Mouse (Mus musculus) embryonic facial prominence, embryonic 14.5 days (tissue): ENCODE measurements around the gene Pex7. TPM values are rescaled to one million over a fixed set of nuclear protein-coding genes. Genes with fewer than 3 reads are reported as not detected.

ENCODE experiments used
- ATAC-seq: fragments of 200-750 bp; cut with Nextera tagmentation; 2 replicates; pipeline ENCODE4 v1.8.0; 2017; ENCODE audit warnings: low read depth, moderate number of reproducible peaks, moderate TSS enrichment
- DNase-seq: peaks from one replicate; pipeline ENCODE4 v3.0.0-alpha.2; 2015; ENCODE audit warnings: low spot score
- H3K27ac ChIP-seq: fragments of 300-500 bp; sonication (generic); replicated peaks from 2 replicates; pipeline ENCODE4 v1.5.1; 2014; ENCODE audit warnings: low read depth, mild to moderate bottlenecking, low read length, moderate library complexity
- H3K27me3 ChIP-seq: fragments of 300-500 bp; sonication (generic); replicated peaks from 2 replicates; pipeline ENCODE4 v1.6.1; 2014; ENCODE audit warnings: low read length; ENCODE audit not compliant: control insufficient read depth, insufficient read depth
- H3K36me3 ChIP-seq: fragments of 300-500 bp; sonication (generic); 2 replicates; pipeline ENCODE4 v1.6.1; 2014; ENCODE audit warnings: low read length, mixed read lengths; ENCODE audit not compliant: control insufficient read depth, insufficient read depth
- H3K4me1 ChIP-seq: fragments of 300-500 bp; sonication (generic); 2 replicates; pipeline ENCODE4 v1.6.1; 2014; ENCODE audit warnings: antibody characterized with exemption, low read length; ENCODE audit not compliant: control insufficient read depth, insufficient read depth
- H3K4me2 ChIP-seq: fragments of 300-500 bp; sonication (generic); 2 replicates; pipeline ENCODE4 v1.6.1; 2014; ENCODE audit warnings: low read depth, mild to moderate bottlenecking, low read length, moderate library complexity, mixed read lengths
- H3K4me3 ChIP-seq: fragments of 300-500 bp; sonication (generic); 2 replicates; pipeline ENCODE4 v1.5.1; 2014; ENCODE audit warnings: low read depth, mild to moderate bottlenecking, low read length
- H3K9ac ChIP-seq: fragments of 300-500 bp; sonication (generic); 2 replicates; pipeline ENCODE4 v1.6.1; 2014; ENCODE audit warnings: low read depth, mild to moderate bottlenecking, low read length, moderate library complexity, mixed read lengths
- H3K9me3 ChIP-seq: fragments of 300-500 bp; sonication (generic); 2 replicates; pipeline ENCODE4 v1.6.1; 2016; ENCODE audit warnings: low read length; ENCODE audit not compliant: control insufficient read depth
- WGBS: fragments of 180-500 bp; shearing (Covaris S2); extraction: QIAGEN DNeasy Blood & Tissue Kit; methylation state at CpG from one replicate; pipeline ENCODE4 v1.1.7; 2014; 5-methylcytosine and 5-hydroxymethylcytosine counted together
- polyA plus RNA-seq: library from polyadenylated mRNA; unstranded; fragments of >200 nt; fragmentation: Nextera tagmentation; extraction: Ambion mirVana; gene quantifications from 2 replicates; pipeline ENCODE4 v1.2.1, GENCODE M21; 2014

The Pex7 gene
- polyA plus RNA-seq, 1 experiment from 2014 or later: 29.6 TPM

DNA sequence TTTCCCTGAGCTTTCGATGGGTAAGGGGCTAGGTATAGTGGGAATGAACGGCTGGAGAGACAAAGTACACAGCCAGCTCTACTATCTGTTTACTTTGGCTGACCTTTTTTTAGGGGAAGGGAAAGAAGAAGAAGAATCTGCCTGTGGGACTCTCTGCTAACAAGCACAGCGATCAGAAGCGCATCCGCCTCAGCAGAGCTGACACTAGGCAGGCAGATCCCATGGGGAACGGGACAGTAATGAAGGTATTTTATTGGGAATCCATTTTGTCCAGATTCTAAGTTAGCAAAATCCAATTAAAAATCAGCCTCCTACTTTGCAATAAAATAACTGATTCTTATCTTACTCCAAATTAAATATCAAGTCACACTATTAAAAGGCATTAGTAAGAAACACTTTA is 28.3 kb downstream of the Pex7 start:
- H3K9me3 ChIP-seq: no peaks in the 10 kb centered on the region
- H3K4me3 ChIP-seq: no peak overlapping the region
- no peaks in the 10 kb centered on the region for H3K36me3 ChIP-seq
- ATAC-seq: no peak
- H3K27me3 ChIP-seq: no peaks in the 10 kb centered on the region
- WGBS: 69% methylated on average over 6 of the region's 6 CpGs
- no peak for DNase-seq
- no peak overlapping the region for H3K9ac ChIP-seq
- no peaks in the 10 kb centered on the region; the same call in 1 of the 2 replicates for H3K4me1 ChIP-seq
- H3K4me2 ChIP-seq: no peak overlapping the region
- H3K27ac ChIP-seq: no peak overlapping the region

DNA sequence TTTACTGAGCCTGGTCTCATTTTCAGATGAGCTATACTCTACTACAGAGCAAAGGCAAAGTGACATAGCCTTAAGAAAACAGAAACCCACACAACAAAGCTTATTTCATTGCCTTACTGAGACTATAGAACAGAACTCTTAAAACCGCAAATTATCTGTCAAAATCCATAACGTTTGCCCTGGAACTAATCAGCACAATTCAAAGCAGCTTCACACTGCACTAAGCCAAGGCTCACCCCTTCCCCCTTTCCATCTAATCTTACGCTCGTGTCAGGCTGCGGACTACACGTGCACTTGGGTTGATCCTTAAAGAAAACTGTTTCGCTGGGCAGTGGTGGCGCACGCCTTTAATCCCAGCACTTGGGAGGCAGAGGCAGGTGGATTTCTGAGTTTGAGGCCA is 29.8 kb downstream of the Pex7 start:
- Histone ChIP-seq H3K4me2 (no peak overlapping the region), H3K4me3 (no peak overlapping the region), H3K9me3 (no peaks in the 10 kb centered on the region), H3K27ac (no peak overlapping the region), H3K9ac (no peak overlapping the region), H3K36me3 (no peaks in the 10 kb centered on the region), H3K27me3 (no peaks in the 10 kb centered on the region), H3K4me1 (no peaks in the 10 kb centered on the region; the same call in 1 of the 2 replicates)
- ATAC-seq (no peak), DNase-seq (no peak)
- WGBS: 71% methylated on average over 9 of the region's 9 CpGs

DNA sequence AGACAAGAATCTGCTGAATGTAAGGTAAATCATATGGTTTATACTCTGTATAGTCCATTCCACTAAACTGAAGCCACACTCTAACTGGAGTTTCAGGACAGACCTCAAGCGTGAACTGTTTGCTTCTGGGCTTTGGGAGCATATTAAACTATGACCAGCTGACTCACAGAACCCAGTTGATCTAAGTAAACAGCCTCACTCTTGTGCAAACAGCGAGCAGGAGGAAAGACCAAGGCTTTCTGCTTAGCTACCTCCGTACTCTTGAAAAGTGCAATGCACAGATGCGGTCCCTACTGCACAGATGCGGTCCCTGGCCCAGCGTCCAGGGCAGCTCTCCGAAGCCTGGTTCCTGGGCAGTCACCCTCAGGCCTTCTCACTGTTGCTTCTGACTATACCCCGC is 30.2 kb downstream of the Pex7 start:
- Histone ChIP-seq H3K4me1 (no peaks in the 10 kb centered on the region; the same call in 1 of the 2 replicates), H3K9ac (no peak overlapping the region), H3K36me3 (no peaks in the 10 kb centered on the region), H3K27ac (no peak overlapping the region), H3K4me2 (no peak overlapping the region), H3K4me3 (no peak overlapping the region), H3K9me3 (no peaks in the 10 kb centered on the region), H3K27me3 (no peaks in the 10 kb centered on the region)
- 74% methylated on average over 8 of the region's 8 CpGs for WGBS
- DNase-seq (no peak), ATAC-seq (no peak)

DNA sequence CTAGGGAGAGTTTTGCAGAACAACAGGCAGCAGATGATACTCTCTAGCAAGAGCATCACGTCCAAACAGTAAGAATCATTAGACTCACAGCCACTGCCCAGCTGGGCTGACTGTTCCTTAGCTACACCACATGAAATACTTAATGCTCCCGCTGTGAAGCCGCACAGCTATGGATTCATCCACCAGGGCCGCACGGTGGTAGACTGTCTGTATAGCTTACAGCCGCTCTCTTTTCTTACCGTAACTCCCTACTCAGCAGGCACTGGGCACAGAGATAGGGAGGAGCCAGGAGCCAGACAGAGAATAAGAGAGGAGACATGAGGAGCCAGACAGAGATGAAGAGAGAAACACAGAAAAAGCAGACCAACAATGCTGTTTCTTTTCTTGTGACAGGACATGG is 30.8 kb downstream of the Pex7 start:
- Histone ChIP-seq H3K36me3 (no peaks in the 10 kb centered on the region), H3K9ac (no peak overlapping the region), H3K27me3 (no peaks in the 10 kb centered on the region), H3K4me1 (no peaks in the 10 kb centered on the region; the same call in 1 of the 2 replicates), H3K9me3 (no peaks in the 10 kb centered on the region), H3K27ac (no peak overlapping the region), H3K4me2 (no peak overlapping the region), H3K4me3 (no peak overlapping the region)
- DNase-seq: no peak
- 62% methylated on average over 7 of the region's 7 CpGs for WGBS
- no peak for ATAC-seq

DNA sequence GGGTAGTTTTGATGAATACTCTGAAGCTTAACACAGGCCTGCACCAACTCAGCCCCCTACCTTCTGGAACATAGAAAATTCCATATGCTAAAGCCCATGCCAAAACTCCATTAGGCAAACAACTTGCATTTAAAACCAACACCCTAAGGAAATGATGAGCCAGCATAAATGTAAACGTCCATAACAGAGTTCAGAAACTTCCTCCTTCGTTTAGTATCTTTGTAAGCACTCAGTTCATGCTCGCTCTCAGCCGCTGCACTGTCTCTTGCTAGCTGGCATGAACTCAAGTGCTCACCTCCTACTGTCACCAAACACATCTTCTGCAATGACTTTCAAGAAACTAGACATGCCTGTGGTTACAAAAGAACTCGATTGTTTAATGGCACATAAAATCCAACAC is 32.1 kb downstream of the Pex7 start:
- 74% methylated on average over 5 of the region's 5 CpGs for WGBS
- Histone ChIP-seq H3K4me3 (no peak overlapping the region), H3K36me3 (no peaks in the 10 kb centered on the region), H3K9ac (no peak overlapping the region), H3K9me3 (no peaks in the 10 kb centered on the region), H3K4me1 (no peaks in the 10 kb centered on the region; the same call in 1 of the 2 replicates), H3K27me3 (no peaks in the 10 kb centered on the region), H3K4me2 (no peak overlapping the region), H3K27ac (no peak overlapping the region)
- DNase-seq (no peak), ATAC-seq (no peak)

DNA sequence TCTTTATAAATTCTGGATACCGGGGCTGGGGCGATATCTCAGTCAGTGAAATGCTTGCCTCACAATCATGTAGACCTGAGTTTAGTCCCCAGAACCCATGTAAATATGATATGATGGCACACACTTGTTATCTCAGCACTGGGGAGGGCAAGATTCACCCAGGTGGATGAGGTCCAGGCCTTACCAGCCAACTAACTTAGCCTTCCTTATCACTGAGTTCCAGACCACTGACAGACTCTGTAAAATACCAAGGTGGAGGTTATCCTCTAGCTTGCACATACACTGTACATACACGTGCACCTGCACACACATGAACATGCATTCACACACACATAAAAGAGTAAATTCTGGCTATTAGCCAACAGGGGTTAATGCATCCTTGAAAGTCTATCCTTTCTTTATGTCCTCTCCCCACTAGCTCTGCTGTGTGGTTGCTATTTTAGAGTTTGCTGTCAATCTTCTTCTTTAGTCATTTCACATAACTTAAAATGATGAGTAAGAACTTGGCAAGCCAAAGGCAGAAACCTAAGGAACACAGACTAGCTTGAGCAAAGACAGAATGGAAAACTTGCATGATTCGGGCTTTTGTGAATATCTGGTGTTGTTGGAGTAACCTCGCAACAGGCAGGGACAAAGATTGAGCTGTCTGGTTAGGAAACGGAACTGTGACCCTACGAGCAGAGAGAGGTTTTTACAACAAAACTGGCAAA is 51.7 kb downstream of the Pex7 start:
- 84% methylated on average over 7 of the region's 7 CpGs for WGBS
- no peak overlapping the region for H3K4me3 ChIP-seq
- no peak for ATAC-seq

DNA sequence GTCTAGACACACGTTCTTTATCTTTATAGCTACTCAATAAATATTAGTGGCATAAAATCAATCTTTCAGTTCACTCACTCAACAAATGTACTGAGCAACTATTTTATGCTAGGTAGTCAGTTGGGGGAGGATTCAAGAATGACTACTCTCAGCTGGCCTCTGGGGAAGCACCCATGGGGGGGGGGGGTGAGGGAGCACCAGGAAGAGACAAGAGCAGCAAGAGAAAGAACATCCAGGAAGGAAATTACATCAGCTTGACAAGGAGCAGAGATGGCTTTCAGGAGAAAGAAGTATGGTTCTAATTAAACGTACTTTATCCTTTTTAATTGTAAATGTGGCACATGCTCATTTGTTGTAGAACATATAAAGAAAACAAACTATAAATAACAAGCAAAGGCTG is 53.9 kb downstream of the Pex7 start:
- no peak for ATAC-seq
- 63% methylated on average over 2 of the region's 2 CpGs for WGBS

More for the DNA sequence above, 51.7 kb downstream of the Pex7 start:
- H3K4me2 ChIP-seq: no peak overlapping the region
- no peaks in the 10 kb centered on the region for H3K9me3 ChIP-seq
- H3K9ac ChIP-seq: no peak overlapping the region
- H3K4me1 ChIP-seq: peaks cover 8% of the 10 kb centered on the region
- no peak for DNase-seq
- H3K27ac ChIP-seq: no peak overlapping the region
- H3K36me3 ChIP-seq: no peaks in the 10 kb centered on the region
- H3K27me3 ChIP-seq: peaks cover 35% of the 10 kb centered on the region

DNA sequence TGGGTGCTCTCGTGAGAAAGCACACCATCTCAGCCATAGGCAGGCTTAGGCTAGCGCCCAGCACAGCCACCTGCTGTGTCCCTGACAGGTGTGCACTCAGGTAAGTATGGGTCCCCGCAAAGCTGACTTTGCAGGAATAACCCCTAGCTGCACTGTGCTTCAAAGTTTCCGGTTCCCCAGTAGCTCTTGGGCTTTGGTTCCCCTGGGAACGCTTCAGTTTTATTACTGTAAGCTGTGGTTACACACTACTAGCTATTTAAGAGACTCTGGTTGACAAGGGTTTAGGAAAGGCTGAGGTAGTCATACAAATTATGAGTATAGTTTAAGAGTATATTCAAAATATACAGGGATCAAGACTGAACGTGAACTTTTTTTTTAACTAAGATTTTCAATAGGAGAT is 54.7 kb downstream of the Pex7 start:
- no peak overlapping the region for H3K4me3 ChIP-seq
- H3K4me1 ChIP-seq: peaks cover 15% of the 10 kb centered on the region
- ATAC-seq (no peak), DNase-seq (no peak)
- no peak overlapping the region for H3K4me2 ChIP-seq
- no peak overlapping the region for H3K27ac ChIP-seq
- 29% methylated on average over 6 of the region's 6 CpGs for WGBS
- H3K9ac ChIP-seq: no peak overlapping the region
- H3K36me3 ChIP-seq: no peaks in the 10 kb centered on the region
- peaks cover 61% of the 10 kb centered on the region for H3K27me3 ChIP-seq
- no peaks in the 10 kb centered on the region for H3K9me3 ChIP-seq

More for the DNA sequence above, 53.9 kb downstream of the Pex7 start:
- H3K4me3 ChIP-seq: no peak overlapping the region
- H3K4me2 ChIP-seq: no peak overlapping the region
- H3K27me3 ChIP-seq: peaks cover 56% of the 10 kb centered on the region
- no peak overlapping the region for H3K9ac ChIP-seq
- no peaks in the 10 kb centered on the region for H3K9me3 ChIP-seq
- H3K4me1 ChIP-seq: peaks cover 15% of the 10 kb centered on the region
- no peak for DNase-seq
- no peaks in the 10 kb centered on the region for H3K36me3 ChIP-seq
- H3K27ac ChIP-seq: no peak overlapping the region
